Mouse (Mus musculus): ENCODE results near the gene Haao. TPM values are rescaled to one million over a fixed set of nuclear protein-coding genes. Genes with fewer than 3 reads are reported as not detected.

Haao gene
- polyA plus RNA-seq (2012; fragmentation: generic; extraction: Trizol): not detected

DNA sequence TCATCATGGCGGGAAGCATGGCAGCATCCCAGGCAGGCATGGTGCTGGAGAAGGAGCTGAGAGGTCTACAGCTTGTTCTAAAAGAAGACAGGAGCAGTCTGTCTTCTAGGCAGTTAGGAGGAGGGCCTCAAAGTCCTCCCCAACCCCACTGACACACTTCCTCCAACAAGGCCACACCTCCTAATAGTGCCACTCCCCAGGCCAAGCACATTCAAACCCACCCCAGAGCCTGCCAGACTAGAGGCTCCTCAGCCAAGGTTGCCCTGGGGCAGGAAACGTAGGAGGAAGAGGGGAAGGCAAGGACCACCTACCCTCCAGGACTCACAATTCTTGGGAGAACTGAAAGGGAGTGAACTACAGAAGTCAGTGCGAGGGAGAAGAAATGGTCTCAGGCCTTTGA is at the start of gene Haao:
Gene Haao (minus strand): TSS at position 149 of the 400 bp plus-strand sequence.
- TF ChIP-seq CEBPB (IDR thresholded peaks at IDR 0.05; ENCODE audit: insufficient read depth, poor library complexity, severe bottlenecking) (no peak), MAX (IDR thresholded peaks at IDR 0.05; ENCODE audit: low read depth) (no peak), SRF (IDR thresholded peaks at IDR 0.05; ENCODE audit: control insufficient read depth, insufficient read length, low read depth) (no peak)

DNA sequence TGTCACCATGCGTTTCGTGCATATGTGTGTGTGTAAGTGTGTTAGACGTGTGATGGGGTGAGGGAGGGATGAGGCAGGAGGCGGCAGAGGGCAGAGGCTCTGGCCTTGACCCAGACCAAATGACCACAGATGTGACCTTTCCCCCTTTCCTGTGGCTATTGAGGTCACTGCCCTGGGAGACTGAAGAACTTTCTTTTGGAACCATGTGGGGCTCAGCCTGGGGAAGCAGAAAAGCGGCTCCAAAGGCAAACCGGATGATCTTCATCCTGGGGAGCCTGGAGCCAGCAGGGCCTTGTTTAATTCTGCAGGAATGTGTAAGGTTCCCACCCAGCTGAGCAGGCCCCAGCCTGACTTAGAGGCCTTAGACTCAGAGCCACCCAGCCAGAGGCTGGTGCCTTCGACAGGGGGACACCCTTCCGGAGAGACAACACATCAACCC is 49.6 kb upstream of the Haao start:
- Histone ChIP-seq H3K27me3 (ENCODE audit: control insufficient read depth, insufficient read depth, insufficient read length) (peaks cover 6% of the 10 kb centered on the region), H3K79me2 (ENCODE audit: control insufficient read depth, insufficient read depth) (no peaks in the 10 kb centered on the region), H3ac (ENCODE audit: control insufficient read depth, insufficient read length) (no peak overlapping the region), H3K4me3 (no peak overlapping the region), H3K4me2 (ENCODE audit: low read depth) (no peak overlapping the region), H3K36me3 (ENCODE audit: control insufficient read depth, insufficient read depth) (no peaks in the 10 kb centered on the region)
- no peak for TF ChIP-seq MYOG (IDR thresholded peaks at IDR 0.05; ENCODE audit: control insufficient read depth in 1 of 3, insufficient read depth in 1 of 3, insufficient read length in 2 of 3, low read depth in 2 of 3)
- no peak for TF ChIP-seq TCF12 (IDR thresholded peaks at IDR 0.05; ENCODE audit: insufficient read depth, poor library complexity, severe bottlenecking)
- TF ChIP-seq USF1 (IDR thresholded peaks at IDR 0.05; ENCODE audit: low read depth): no peak
- no peak for TF ChIP-seq MYOD1 (IDR thresholded peaks at IDR 0.05; ENCODE audit: control insufficient read depth in 1 of 3, insufficient read length in 2 of 3, low read depth in 2 of 3)
- no peak for TF ChIP-seq E2F4 (IDR thresholded peaks at IDR 0.05; ENCODE audit: insufficient read depth)
- no peak for TF ChIP-seq SRF (IDR thresholded peaks at IDR 0.05; ENCODE audit: control insufficient read depth, insufficient read length, low read depth)
- no peak for TF ChIP-seq MAX (IDR thresholded peaks at IDR 0.05; ENCODE audit: low read depth)
- TF ChIP-seq CEBPB (IDR thresholded peaks at IDR 0.05; ENCODE audit: insufficient read depth, poor library complexity, severe bottlenecking): no peak
- TF ChIP-seq REST (IDR thresholded peaks at IDR 0.05; ENCODE audit: insufficient read depth, insufficient read length): no peak
- TF ChIP-seq POLR2A (IDR thresholded peaks at IDR 0.05; ENCODE audit: insufficient read length, low read depth): no peak
- no peak for TF ChIP-seq TCF3 (IDR thresholded peaks at IDR 0.05; ENCODE audit: insufficient read length, low read depth)
- TF ChIP-seq POLR2AphosphoS2 (IDR thresholded peaks at IDR 0.05; ENCODE audit: insufficient read length, low read depth): no peak

More for the DNA sequence above, at the start of gene Haao:
- Histone ChIP-seq H3K36me3 (ENCODE audit: control insufficient read depth, insufficient read depth) (no peaks in the 10 kb centered on the region), H3K4me2 (ENCODE audit: low read depth) (no peak within 1 kb of the TSS), H3ac (ENCODE audit: control insufficient read depth, insufficient read length) (no peak within 1 kb of the TSS), H3K4me3 (no peak within 1 kb of the TSS), H3K27me3 (ENCODE audit: control insufficient read depth, insufficient read depth, insufficient read length) (peaks cover 3% of the 10 kb centered on the region), H3K79me2 (ENCODE audit: control insufficient read depth, insufficient read depth) (no peaks in the 10 kb centered on the region)

DNA sequence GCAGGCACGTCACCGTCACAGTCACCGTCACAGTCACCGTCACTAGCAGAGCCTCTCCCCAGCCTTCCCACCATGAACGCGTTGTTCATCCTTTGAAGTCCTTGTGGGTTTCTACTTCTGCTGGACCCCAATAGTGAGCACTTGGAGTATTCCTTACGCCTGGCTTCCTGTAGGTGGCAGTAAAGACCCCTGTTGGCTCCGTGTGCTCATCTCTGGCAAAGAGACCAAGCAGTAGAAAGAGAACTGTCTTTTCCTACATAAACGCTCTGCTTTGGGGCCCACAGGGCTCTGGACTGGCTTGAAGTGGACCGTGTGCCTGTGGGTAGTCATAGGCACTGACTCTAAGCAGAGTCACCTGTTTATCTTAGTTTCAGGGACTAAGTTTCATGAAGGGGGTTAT is 49.0 kb upstream of the Haao start:
- Histone ChIP-seq H3ac (ENCODE audit: control insufficient read depth, insufficient read length) (no peak overlapping the region), H3K79me2 (ENCODE audit: control insufficient read depth, insufficient read depth) (no peaks in the 10 kb centered on the region), H3K36me3 (ENCODE audit: control insufficient read depth, insufficient read depth) (no peaks in the 10 kb centered on the region), H3K27me3 (ENCODE audit: control insufficient read depth, insufficient read depth, insufficient read length) (peaks cover 6% of the 10 kb centered on the region), H3K4me3 (no peak overlapping the region), H3K4me2 (ENCODE audit: low read depth) (no peak overlapping the region)
- no peak for TF ChIP-seq TCF3 (IDR thresholded peaks at IDR 0.05; ENCODE audit: insufficient read length, low read depth)
- TF ChIP-seq USF1 (IDR thresholded peaks at IDR 0.05; ENCODE audit: low read depth): no peak
- no peak for TF ChIP-seq MYOD1 (IDR thresholded peaks at IDR 0.05; ENCODE audit: control insufficient read depth in 1 of 3, insufficient read length in 2 of 3, low read depth in 2 of 3)
- TF ChIP-seq MAX (IDR thresholded peaks at IDR 0.05; ENCODE audit: low read depth): no peak
- no peak for TF ChIP-seq CEBPB (IDR thresholded peaks at IDR 0.05; ENCODE audit: insufficient read depth, poor library complexity, severe bottlenecking)
- TF ChIP-seq SRF (IDR thresholded peaks at IDR 0.05; ENCODE audit: control insufficient read depth, insufficient read length, low read depth): no peak
- no peak for TF ChIP-seq TCF12 (IDR thresholded peaks at IDR 0.05; ENCODE audit: insufficient read depth, poor library complexity, severe bottlenecking)
- TF ChIP-seq MYOG (IDR thresholded peaks at IDR 0.05; ENCODE audit: control insufficient read depth in 1 of 3, insufficient read depth in 1 of 3, insufficient read length in 2 of 3, low read depth in 2 of 3): no peak
- TF ChIP-seq POLR2A (IDR thresholded peaks at IDR 0.05; ENCODE audit: insufficient read length, low read depth): no peak
- TF ChIP-seq E2F4 (IDR thresholded peaks at IDR 0.05; ENCODE audit: insufficient read depth): no peak
- no peak for TF ChIP-seq POLR2AphosphoS2 (IDR thresholded peaks at IDR 0.05; ENCODE audit: insufficient read length, low read depth)
- TF ChIP-seq REST (IDR thresholded peaks at IDR 0.05; ENCODE audit: insufficient read depth, insufficient read length): no peak

DNA sequence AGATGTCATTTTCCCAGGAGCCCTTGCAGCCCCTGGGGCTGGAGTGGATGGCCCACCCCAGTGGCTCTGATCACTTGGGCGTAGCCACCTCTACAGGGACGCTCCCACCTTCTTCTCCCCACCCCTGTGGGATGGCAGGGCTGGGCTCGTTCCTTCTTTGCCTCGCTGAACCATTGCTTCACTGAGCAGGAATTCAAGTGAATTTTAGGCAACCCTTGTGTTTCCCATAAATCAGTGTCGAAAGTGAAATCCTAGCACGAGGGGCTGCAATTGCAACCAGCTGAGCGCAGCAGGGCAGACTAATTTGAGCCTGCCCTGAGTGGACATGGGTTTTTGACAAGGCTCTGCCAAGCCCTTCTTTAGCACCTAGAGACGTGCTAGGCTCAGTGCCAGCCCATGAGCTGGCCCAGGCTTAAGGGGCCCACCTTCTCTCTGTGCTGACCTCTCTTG is 47.6 kb upstream of the Haao start:
- Histone ChIP-seq H3K27me3 (ENCODE audit: control insufficient read depth, insufficient read depth, insufficient read length) (peaks cover 6% of the 10 kb centered on the region), H3K4me3 (no peak overlapping the region), H3ac (ENCODE audit: control insufficient read depth, insufficient read length) (no peak overlapping the region), H3K36me3 (ENCODE audit: control insufficient read depth, insufficient read depth) (no peaks in the 10 kb centered on the region), H3K79me2 (ENCODE audit: control insufficient read depth, insufficient read depth) (no peaks in the 10 kb centered on the region), H3K4me2 (ENCODE audit: low read depth) (no peak overlapping the region)
- TF ChIP-seq MAX (IDR thresholded peaks at IDR 0.05; ENCODE audit: low read depth) (no peak), MYOD1 (IDR thresholded peaks at IDR 0.05; ENCODE audit: control insufficient read depth in 1 of 3, insufficient read length in 2 of 3, low read depth in 2 of 3) (no peak), TCF3 (IDR thresholded peaks at IDR 0.05; ENCODE audit: insufficient read length, low read depth) (no peak), MYOG (IDR thresholded peaks at IDR 0.05; ENCODE audit: control insufficient read depth in 1 of 3, insufficient read depth in 1 of 3, insufficient read length in 2 of 3, low read depth in 2 of 3) (no peak), USF1 (IDR thresholded peaks at IDR 0.05; ENCODE audit: low read depth) (no peak), REST (IDR thresholded peaks at IDR 0.05; ENCODE audit: insufficient read depth, insufficient read length) (no peak), POLR2A (IDR thresholded peaks at IDR 0.05; ENCODE audit: insufficient read length, low read depth) (no peak), POLR2AphosphoS2 (IDR thresholded peaks at IDR 0.05; ENCODE audit: insufficient read length, low read depth) (no peak), E2F4 (IDR thresholded peaks at IDR 0.05; ENCODE audit: insufficient read depth) (no peak), SRF (IDR thresholded peaks at IDR 0.05; ENCODE audit: control insufficient read depth, insufficient read length, low read depth) (no peak), CEBPB (IDR thresholded peaks at IDR 0.05; ENCODE audit: insufficient read depth, poor library complexity, severe bottlenecking) (no peak), TCF12 (IDR thresholded peaks at IDR 0.05; ENCODE audit: insufficient read depth, poor library complexity, severe bottlenecking) (no peak)

DNA sequence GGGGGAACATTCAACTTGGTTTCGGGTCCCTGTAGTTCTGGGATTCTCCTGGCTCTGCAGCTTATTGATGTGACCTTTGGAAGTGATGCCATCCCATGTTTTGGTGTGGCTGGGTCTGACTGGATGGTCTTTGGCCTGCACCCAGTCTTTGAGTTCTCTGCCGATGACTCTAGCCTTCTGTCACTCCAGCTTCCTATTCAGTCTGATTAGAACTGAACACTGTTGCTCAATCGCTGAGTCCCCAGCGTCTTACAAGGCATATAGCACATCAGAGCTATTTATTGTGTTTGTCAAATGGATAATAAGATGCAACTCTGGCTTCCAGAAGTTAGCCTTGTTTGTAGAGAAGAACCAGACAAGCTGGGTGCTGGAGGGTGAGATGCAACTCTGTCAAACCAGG is 45.4 kb upstream of the Haao start:
- Histone ChIP-seq H3K79me2 (ENCODE audit: control insufficient read depth, insufficient read depth) (no peaks in the 10 kb centered on the region), H3K36me3 (ENCODE audit: control insufficient read depth, insufficient read depth) (no peaks in the 10 kb centered on the region), H3K27me3 (ENCODE audit: control insufficient read depth, insufficient read depth, insufficient read length) (no peaks in the 10 kb centered on the region), H3ac (ENCODE audit: control insufficient read depth, insufficient read length) (no peak overlapping the region), H3K4me2 (ENCODE audit: low read depth) (no peak overlapping the region), H3K4me3 (no peak overlapping the region)
- TF ChIP-seq POLR2AphosphoS2 (IDR thresholded peaks at IDR 0.05; ENCODE audit: insufficient read length, low read depth) (no peak), TCF12 (IDR thresholded peaks at IDR 0.05; ENCODE audit: insufficient read depth, poor library complexity, severe bottlenecking) (no peak), MAX (IDR thresholded peaks at IDR 0.05; ENCODE audit: low read depth) (no peak), MYOD1 (IDR thresholded peaks at IDR 0.05; ENCODE audit: control insufficient read depth in 1 of 3, insufficient read length in 2 of 3, low read depth in 2 of 3) (no peak), MYOG (IDR thresholded peaks at IDR 0.05; ENCODE audit: control insufficient read depth in 1 of 3, insufficient read depth in 1 of 3, insufficient read length in 2 of 3, low read depth in 2 of 3) (no peak), CEBPB (IDR thresholded peaks at IDR 0.05; ENCODE audit: insufficient read depth, poor library complexity, severe bottlenecking) (no peak), REST (IDR thresholded peaks at IDR 0.05; ENCODE audit: insufficient read depth, insufficient read length) (no peak), TCF3 (IDR thresholded peaks at IDR 0.05; ENCODE audit: insufficient read length, low read depth) (no peak), USF1 (IDR thresholded peaks at IDR 0.05; ENCODE audit: low read depth) (no peak), SRF (IDR thresholded peaks at IDR 0.05; ENCODE audit: control insufficient read depth, insufficient read length, low read depth) (no peak), POLR2A (IDR thresholded peaks at IDR 0.05; ENCODE audit: insufficient read length, low read depth) (no peak), E2F4 (IDR thresholded peaks at IDR 0.05; ENCODE audit: insufficient read depth) (no peak)
